Mouse (Mus musculus): Measurements from ENCODE around the gene Fitm2.

Gene Fitm2

GRCm38 (mm10) chr2:163422895-163423660 lies 49.4 kb downstream of the Fitm2 start:
- no peak for DNase-seq (ENCODE audit: extremely low spot score)

- DNase-seq (ENCODE audit: extremely low spot score) = no peak
Measured at GRCm38 (mm10) chr2:163420366-163420886, 52.0 kb downstream of the Fitm2 start.

GRCm38 (mm10) chr2:163419346-163420045 lies 52.9 kb downstream of the Fitm2 start:
- peak; percentile 98 for DNase-seq (ENCODE audit: extremely low spot score)

DNA sequence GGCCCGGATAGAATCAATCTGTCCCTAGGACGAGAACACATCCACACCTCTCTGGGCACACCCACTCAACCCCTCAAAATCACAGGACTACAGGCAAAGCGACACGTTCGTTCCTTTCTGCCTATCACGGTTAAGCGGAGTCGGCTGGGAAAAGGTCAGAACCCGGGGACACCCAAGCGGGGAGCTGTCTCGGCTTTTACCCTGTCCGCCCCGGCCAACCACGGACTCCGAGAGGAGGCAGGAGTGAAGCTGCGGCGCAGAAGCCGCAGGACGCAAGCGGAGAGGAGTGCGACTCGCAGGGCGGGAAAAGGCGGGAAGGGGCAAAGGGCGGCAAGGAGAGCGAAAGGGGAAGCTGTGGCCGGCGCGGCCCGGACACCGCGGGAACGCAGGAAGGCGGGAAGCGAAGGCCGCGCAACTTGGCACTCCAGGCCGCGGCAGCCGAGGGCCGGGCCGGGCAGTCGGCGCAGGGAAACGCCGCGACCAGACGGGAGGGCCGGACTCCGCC lies 53.5 kb downstream of the Fitm2 start:
- peak; percentile 66 for DNase-seq (ENCODE audit: extremely low spot score)

DNA sequence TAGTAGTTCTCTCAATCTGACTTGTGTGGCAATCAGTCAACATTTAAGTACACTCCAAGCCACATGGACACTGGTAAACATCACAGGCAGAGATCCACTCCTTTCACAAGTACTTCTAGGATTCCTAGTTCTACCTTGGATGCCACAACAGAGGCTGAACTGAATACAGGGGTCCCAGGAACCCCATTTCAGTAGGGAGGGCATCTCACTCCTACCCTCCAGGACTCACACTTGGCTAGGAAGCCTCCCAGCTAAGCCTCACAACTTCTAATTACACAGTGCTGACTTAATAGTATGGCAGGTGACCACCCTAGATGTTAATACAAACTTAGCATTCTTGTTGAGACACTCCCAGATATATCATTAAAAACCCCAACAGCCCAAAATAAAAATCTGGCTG lies 54.6 kb downstream of the Fitm2 start:
- no peak for DNase-seq (ENCODE audit: extremely low spot score)

DNA sequence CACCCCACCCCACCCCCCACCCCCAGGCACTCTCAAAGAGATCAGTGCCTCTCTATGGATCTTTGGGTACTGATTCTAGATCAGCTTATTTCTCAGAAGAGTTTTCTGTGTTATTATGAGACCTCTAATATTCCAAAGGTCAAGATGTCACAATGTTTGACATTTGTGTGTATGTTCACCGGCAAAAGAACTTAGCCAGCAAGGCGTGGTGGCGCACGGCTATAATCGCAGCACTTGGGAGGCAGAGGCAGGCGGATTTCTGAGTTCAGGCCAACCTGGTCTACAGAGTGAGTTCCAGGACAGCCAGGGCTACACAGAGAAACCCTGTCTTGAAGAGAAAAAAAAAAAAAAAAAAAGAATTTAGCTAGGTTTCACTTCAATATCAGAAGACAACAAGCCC lies 55.4 kb downstream of the Fitm2 start:
- DNase-seq (ENCODE audit: extremely low spot score) = no peak

All from embryo, embryonic 9.5 days (tissue).